ENCODE assay signal across 21 mouse cellular contexts in genomic region chr9:47176044-47176443, GRCm38 (mm10).
DNase-seq lines count a peak whose midpoint lies in the region; ATAC-seq and TF ChIP-seq lines count a peak whose summit lies in the region.
"Had no signal": no experiment of that assay in that cellular context is flagged by ENCODE, and none has a peak within 500 bp of the region (broad histone marks: within the 10 kb centered on the region; RNA-seq: fewer than 3 reads in every experiment).

No protein-coding gene starts in this region.

- peak; percentile 23 for DNase-seq in embryonic facial prominence, embryonic 14.5 days (ENCODE audit: low spot score)
- no peak for DNase-seq in embryonic facial prominence, embryonic 10.5 days (ENCODE audit: low spot score)
- DNase-seq in heart, adult 11 months: peak; percentile 66
- DNase-seq in heart, adult 2 months: no peak
- DNase-seq in layer of hippocampus, adult 2 months (ENCODE audit: low spot score in 2 of 2): no peak
- no peak for DNase-seq in layer of hippocampus, adult 9-10 months (ENCODE audit: low spot score)
- DNase-seq: adrenal gland, adult 2 months; adrenal gland, adult 8-10 months; adrenal gland, postnatal 10 days; adrenal gland, postnatal 14 days; adrenal gland, postnatal 25 days; adrenal gland, postnatal 36 days; B cell, adult 2 months; cerebellum, adult 11 months; cerebellum, adult 11-12 months; cerebellum, adult 18-20 months had no signal

- no peaks in the 10 kb centered on the region for H3K79me2 ChIP-seq in heart, adult 2 months (replicated peaks; ENCODE audit: control insufficient read depth, insufficient read depth, low read length)

- WGBS in embryonic facial prominence, embryonic 14.5 days: 88% methylated on average over 4 of the region's 4 CpGs
- 91% methylated on average over 4 of the region's 4 CpGs for WGBS in embryonic facial prominence, embryonic 10.5 days
- WGBS in heart, adult 2 months: 75% methylated on average over 4 of the region's 4 CpGs

- H3K9me3 ChIP-seq in embryonic facial prominence, embryonic 14.5 days (ENCODE audit: control insufficient read depth, low read length): 0 out of 2 replicates have a peak, but pooled peaks cover 3% of the 10 kb centered on the region
- H3K9me3 ChIP-seq in embryonic facial prominence, embryonic 10.5 days: no peaks in the 10 kb centered on the region

- H3K9ac ChIP-seq in embryonic facial prominence, embryonic 14.5 days (ENCODE audit: low read depth, low read length): no peak overlapping the region
- no peak overlapping the region for H3K9ac ChIP-seq in heart, adult 2 months (ENCODE audit: low read depth, low read length)

- H3K36me3 ChIP-seq in embryonic facial prominence, embryonic 14.5 days (ENCODE audit: control insufficient read depth, insufficient read depth, low read length): no peaks in the 10 kb centered on the region
- H3K36me3 ChIP-seq in embryonic facial prominence, embryonic 10.5 days (replicated peaks): no peaks in the 10 kb centered on the region
- H3K36me3 ChIP-seq in heart, adult 2 months (ENCODE audit: control insufficient read depth, insufficient read depth, low read length): no peaks in the 10 kb centered on the region
- H3K36me3 ChIP-seq: G1E had no signal

- no peak for TF ChIP-seq CTCF in heart, adult 2 months (IDR thresholded peaks at IDR 0.05)
- no peak for TF ChIP-seq CTCF in layer of hippocampus, adult 2 months (conservative IDR thresholded peaks at IDR 0.05)

- intact Hi-C loops in heart, adult 2 months (cut with DNase I): no loop called here

- H3K27ac ChIP-seq in embryonic facial prominence, embryonic 14.5 days (replicated peaks; ENCODE audit: low read depth, low read length): no peak overlapping the region
- no peak overlapping the region for H3K27ac ChIP-seq in embryonic facial prominence, embryonic 10.5 days (replicated peaks)
- H3K27ac ChIP-seq in heart, adult 2 months: no peak overlapping the region
- 0 out of 2 replicates have a peak overlapping the region, but pooled peaks have one; percentile 5 for H3K27ac ChIP-seq in layer of hippocampus, adult 2 months

- TF ChIP-seq POLR2A in heart, adult 2 months (IDR thresholded peaks at IDR 0.05; ENCODE audit: insufficient read depth, low read depth, low read length): no peak

- no peak for TF ChIP-seq EP300 in heart, adult 2 months (IDR thresholded peaks at IDR 0.05; ENCODE audit: insufficient read depth, low read depth, low read length)

- H3K4me2 ChIP-seq in embryonic facial prominence, embryonic 14.5 days (ENCODE audit: low read depth, low read length): no peak overlapping the region

- no peaks in the 10 kb centered on the region for H3K27me3 ChIP-seq in embryonic facial prominence, embryonic 14.5 days (replicated peaks; ENCODE audit: control insufficient read depth, insufficient read depth, low read length)
- no peaks in the 10 kb centered on the region for H3K27me3 ChIP-seq in embryonic facial prominence, embryonic 10.5 days (replicated peaks; ENCODE audit: low read depth, poor library complexity, severe bottlenecking)
- H3K27me3 ChIP-seq in heart, adult 2 months (ENCODE audit: control insufficient read depth, insufficient read depth, low read length): no peaks in the 10 kb centered on the region
- H3K27me3 ChIP-seq: CH12.LX had no signal

- no peak overlapping the region for H3K4me3 ChIP-seq in embryonic facial prominence, embryonic 14.5 days (ENCODE audit: low read depth, low read length)
- H3K4me3 ChIP-seq in embryonic facial prominence, embryonic 10.5 days: no peak overlapping the region
- H3K4me3 ChIP-seq in heart, adult 2 months: no peak overlapping the region
- no peak overlapping the region for H3K4me3 ChIP-seq in layer of hippocampus, adult 2 months

- no peaks in the 10 kb centered on the region for H3K4me1 ChIP-seq in embryonic facial prominence, embryonic 14.5 days (ENCODE audit: control insufficient read depth, insufficient read depth, low read length)
- H3K4me1 ChIP-seq in embryonic facial prominence, embryonic 10.5 days: no peaks in the 10 kb centered on the region; the same call in 1 of the 2 replicates
- H3K4me1 ChIP-seq in heart, adult 2 months (ENCODE audit: control insufficient read depth, insufficient read depth, low read length): no peaks in the 10 kb centered on the region

- ATAC-seq in embryonic facial prominence, embryonic 14.5 days (ENCODE audit: low read depth): peak; percentile 55; the same call in 1 of the 2 replicates
- ATAC-seq: activated CD4-positive, CD25-positive, alpha-beta regulatory T cell, adult 4 months; CD4-positive, CD25-positive, alpha-beta regulatory T cell, adult 4 months; Patski had no signal

Comparison
In these comparisons a context has a peak if more than half of its experiments do, and no peak if none do; other contexts are left out.
1. DNase-seq: peak in embryonic facial prominence, embryonic 14.5 days (single experiment) and heart, adult 11 months (single experiment); none in embryonic facial prominence, embryonic 10.5 days (single experiment), heart, adult 2 months (0 of 2), layer of hippocampus, adult 2 months (0 of 2) and layer of hippocampus, adult 9-10 months (single experiment).